Mouse (Mus musculus) T-helper 17 cell (primary cell): ENCODE measurements at regions not wholly inside any gene's neighbourhood (a gene's known extent, or its start where the extent isn't known, plus 50 kb on each side); places are given as distances from the start of the nearest gene placed in this dataset.

Source experiments
- in situ Hi-C, 2 experiments: fragments of 300-600 bp; cut with MboI, MseI; formaldehyde crosslinking; loops; 1 replicate in 1 of 2; 2 replicates in 1 of 2; pipeline ENCODE4 v1.15.1; 2025; ENCODE audit warnings: high pct_unique_total_duplicates in 2 of 2

GRCm38 (mm10) chr16:62981821-62982220 lies 127.7 kb downstream of the Pros1 start:
- in situ Hi-C loops: no loop called here

GRCm38 (mm10) chr16:62982558-62982957 lies 128.5 kb downstream of the Pros1 start:
- in situ Hi-C loops: no loop called here

DNA sequence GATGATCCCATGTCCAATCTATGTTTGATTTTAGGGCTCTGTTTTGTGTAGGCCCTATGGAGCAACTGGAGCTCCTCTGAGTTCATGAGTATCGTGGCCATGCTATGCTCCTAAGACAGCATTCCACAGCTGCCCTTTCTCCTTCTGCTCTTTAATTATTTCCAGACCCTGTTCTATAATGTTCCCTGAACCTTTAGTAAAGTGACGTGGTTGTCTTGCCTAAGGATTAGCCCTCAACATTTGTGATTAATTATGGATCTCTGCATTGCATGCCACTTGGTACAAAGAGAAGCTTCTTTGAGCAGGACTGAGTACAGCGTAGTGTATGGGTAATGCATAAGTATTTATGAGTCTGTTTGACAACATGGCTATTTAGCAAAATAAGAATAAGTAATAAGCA lies 141.4 kb downstream of the Pros1 start:
- in situ Hi-C loops: no loop called here

- in situ Hi-C loops: no loop called here
These were observed 157.1 kb downstream of the Pros1 start for GRCm38 (mm10) chr16:63011151-63011734.

DNA sequence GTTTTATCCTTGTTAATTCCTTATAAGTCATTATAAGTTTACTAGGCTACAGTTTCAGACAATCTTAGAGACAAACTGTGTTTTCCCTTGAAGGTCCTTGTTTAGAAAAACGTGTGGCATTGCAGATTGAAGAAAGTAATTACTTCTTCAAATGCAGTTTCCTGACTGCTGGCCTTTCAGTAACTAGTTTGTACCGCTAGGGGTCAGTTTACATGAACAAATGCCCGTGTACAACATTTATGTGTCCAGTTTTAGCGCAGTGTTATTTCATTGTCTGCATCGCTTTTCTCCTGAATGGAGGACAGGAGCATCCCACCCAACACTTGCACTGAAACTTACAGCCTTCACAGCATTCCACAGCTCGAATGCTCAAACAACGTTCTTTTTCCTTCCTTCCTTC lies 160.3 kb downstream of the Pros1 start:
- in situ Hi-C loops: no loop called here

DNA sequence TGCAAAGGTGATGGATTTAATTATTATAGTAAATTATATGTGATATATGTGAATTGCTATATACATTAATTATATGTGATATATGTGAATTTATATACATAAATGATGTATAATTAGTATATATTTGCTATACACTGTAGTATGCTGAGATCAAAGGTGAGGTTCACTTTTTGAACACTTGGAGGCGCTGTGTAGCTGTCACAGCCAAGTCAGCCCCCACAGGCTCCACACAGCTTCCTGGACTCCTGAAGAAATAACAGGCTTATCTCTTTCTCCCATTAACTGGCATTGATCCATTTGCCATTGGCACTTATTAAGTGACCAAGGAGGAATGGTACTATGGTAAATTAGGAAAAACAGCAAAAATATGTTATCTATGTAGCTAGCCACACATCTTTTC lies 162.0 kb downstream of the Pros1 start:
- in situ Hi-C loops: no loop called here

GRCm38 (mm10) chr16:63016658-63017057 lies 162.6 kb downstream of the Pros1 start:
- in situ Hi-C loops: no loop called here

DNA sequence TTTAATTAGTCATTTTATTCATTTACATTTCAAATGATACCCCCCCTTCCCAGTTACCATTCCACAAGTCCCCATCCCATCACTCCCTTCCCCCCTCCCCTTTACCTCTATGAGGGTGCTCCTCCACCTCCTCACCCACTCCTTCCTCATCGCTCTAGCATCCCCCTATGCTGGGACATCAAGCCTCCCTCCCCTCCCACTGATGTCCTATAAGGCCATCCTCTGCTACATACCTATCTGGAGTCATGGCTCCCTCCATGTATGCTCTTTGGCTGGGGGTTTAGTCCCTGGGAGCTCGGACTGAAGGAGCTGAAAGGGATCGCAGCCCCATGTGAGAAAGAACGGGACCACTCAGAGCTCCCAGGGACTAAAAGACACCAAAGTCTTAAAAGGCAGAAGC lies 176.3 kb downstream of the Pros1 start:
- in situ Hi-C loops: no loop called here

DNA sequence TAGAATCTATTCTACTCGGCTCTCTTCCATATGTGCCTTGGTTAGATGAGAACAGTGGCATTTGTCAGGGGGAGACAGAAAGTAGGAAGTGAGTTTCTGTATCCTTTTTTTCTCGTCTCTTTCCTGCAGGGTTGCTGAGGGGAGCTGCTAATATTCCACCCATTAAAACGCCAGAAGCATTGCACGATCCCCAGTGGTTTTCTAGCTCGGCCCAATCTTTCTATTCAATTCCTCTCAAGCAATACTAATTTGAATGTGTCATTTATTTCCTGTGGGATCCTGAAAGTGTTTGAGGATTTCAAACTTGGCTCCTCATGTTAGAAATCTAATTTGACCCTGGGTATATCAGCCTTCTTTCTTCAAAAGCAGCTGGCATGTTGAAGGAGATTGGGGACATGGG lies 176.9 kb downstream of the Pros1 start:
- in situ Hi-C loops: no loop called here

DNA sequence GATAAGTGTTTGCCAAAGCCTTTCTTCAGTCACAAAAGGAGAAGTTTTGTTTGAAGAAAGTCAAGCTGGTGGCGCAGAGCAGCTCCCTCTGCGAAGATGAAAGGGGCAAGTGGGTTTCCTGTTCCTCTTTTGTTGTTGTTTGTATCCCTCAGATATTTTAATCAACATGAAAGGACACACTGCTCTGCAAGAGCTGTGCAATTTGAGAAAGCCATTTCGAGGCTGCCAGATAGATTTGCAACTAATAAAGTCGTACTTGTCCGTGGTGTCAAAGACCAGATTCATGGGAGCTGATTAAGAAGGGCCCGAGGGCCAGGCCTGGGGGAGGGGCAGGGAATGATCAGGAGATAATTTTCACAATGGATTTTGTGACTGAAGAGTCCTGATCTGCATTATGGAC lies 177.7 kb downstream of the Pros1 start:
- in situ Hi-C loops: no loop called here

- in situ Hi-C loops: no loop called here
These were observed 195.0 kb downstream of the Pros1 start for GRCm38 (mm10) chr16:63049100-63049499.

DNA sequence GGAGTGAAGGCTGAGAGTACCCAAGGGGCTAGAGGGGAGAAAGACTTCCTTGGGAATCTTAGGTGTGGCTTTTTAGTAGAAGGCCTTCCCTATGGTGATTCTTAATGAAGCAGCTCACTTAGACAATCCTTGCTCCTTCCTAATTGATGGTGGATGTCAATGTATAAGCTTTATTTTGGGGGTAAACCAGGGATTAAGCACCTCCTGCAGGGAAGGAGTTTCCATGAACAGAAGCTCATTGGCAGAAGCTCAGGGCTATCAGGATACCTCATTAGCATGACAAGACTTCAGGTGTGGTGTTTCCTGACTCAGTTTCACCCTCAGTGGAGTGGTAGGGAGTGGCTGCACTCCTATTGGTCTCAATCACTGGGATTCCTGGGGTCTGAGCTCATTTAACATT lies 208.8 kb downstream of the Pros1 start:
- in situ Hi-C loops: no loop called here

- in situ Hi-C loops: no loop called here
These were observed 215.9 kb downstream of the Pros1 start for GRCm38 (mm10) chr16:63069987-63070386.

- in situ Hi-C loops: loop anchor here in 1 of 2 experiments (25.0 kb wide), 1 partner anchor 1636 kb away; no protein-coding TSS in a partner anchor
These were observed 221.7 kb downstream of the Pros1 start for GRCm38 (mm10) chr16:63075814-63076213.

- in situ Hi-C loops: loop anchor here in 1 of 2 experiments (25.0 kb wide), 1 partner anchor 1631 kb away; no protein-coding TSS in a partner anchor
These were observed 227.3 kb downstream of the Pros1 start for GRCm38 (mm10) chr16:63081383-63081782.

DNA sequence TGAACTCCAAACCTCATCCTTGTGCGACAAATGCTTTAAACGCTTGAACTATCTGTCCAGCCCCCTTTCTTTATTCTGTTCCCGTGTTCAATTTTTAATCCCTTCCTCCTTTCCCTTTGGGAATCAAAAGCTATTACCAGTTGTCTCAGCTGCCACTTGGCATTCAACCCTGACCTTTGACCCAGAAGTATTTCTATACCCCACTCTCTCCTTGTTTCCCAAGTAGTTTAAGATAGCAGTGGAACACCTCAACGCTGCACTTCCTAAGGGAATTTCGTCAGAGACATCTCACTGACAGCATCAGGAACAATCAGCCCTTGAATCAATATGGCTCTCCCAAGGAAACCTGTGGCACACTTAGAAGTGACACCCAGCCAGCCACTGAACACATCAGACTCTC lies 229.1 kb downstream of the Pros1 start:
- in situ Hi-C loops: loop anchor here in 1 of 2 experiments (25.0 kb wide), 1 partner anchor 1629 kb away; no protein-coding TSS in a partner anchor

DNA sequence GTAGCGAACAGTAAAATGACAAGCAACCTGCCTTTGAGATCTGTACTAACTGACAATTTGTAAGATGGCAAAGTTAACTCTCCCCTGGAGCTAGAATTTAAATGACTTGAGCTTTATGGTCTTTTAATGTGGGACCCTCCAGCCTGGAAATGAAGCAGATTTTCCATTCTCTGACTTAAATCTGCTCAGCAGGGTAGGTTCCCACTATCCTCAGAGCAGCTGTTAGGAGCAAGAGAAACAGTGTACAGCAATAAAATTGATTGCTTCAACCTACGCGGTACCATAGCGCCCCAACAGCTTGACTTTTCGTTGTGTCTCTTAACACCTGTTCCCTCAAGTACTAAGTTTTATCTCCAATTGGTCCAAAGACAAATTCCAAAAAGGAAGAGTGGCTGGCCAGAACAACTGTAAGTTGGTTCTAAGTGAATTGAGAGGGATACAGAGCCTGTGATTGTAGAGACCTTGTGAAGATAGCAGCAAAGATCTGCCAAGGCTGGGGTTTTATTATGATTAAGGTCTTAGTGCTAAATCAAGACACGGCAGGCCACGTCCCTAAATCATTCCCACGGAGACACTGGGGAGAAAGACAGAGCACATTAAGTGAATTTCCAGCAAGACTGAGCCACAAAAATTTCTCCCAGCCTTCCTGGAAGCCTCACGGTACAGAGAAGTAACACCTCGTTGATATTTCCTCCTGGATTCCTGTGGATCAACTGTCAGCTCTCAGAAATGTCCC lies 230.1 kb downstream of the Pros1 start:
- in situ Hi-C loops: loop anchor here in 1 of 2 experiments (25.0 kb wide), 1 partner anchor 1628 kb away; no protein-coding TSS in a partner anchor

- in situ Hi-C loops: loop anchor here in 1 of 2 experiments (25.0 kb wide), 1 partner anchor 1626 kb away; no protein-coding TSS in a partner anchor
These were observed 232.1 kb downstream of the Pros1 start for GRCm38 (mm10) chr16:63086086-63086796.

DNA sequence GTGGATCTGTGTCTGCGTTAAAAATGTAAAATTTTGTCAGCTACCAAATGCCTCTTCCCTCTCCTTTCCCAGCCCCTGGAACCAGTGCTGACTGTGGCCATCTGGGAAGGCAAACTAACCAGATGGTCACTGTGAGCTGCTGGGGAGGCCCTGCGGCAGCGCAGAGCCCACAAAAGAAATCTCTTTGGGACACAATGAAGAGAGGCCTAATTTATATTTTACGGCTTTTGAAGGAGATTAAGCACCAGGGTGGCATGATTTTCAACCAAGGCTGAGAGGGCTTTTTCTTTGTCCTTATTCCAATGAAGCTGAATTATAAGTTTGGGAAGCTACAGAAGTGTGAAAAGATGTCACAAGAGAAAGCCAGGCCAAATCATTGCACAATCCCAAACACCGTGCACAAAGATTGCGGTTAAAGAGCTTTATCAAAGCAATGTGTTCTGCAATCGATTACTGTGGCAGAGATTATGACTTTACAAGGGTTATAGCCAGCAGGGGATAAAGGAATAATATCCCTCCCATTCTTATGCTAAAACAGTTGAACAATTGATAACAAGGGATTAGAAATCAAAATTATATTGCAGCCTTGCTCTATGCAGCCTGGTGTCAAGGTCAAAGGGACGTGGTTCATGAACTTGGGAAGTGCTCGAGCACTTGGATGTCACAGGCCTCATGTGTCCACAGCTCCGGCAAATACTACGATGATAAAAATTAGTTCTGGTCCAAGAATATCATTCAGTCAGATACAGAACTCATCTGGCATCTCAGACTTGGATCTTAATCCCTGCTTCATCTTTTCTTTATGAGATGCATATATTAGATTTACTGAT lies 237.6 kb downstream of the Pros1 start:
- in situ Hi-C loops: loop anchor here in 1 of 2 experiments (25.0 kb wide), 1 partner anchor 1621 kb away; no protein-coding TSS in a partner anchor

- in situ Hi-C loops: loop anchor here in 1 of 2 experiments (25.0 kb wide), 1 partner anchor 1618 kb away; no protein-coding TSS in a partner anchor
These were observed 240.2 kb downstream of the Pros1 start for GRCm38 (mm10) chr16:63094126-63094840.

DNA sequence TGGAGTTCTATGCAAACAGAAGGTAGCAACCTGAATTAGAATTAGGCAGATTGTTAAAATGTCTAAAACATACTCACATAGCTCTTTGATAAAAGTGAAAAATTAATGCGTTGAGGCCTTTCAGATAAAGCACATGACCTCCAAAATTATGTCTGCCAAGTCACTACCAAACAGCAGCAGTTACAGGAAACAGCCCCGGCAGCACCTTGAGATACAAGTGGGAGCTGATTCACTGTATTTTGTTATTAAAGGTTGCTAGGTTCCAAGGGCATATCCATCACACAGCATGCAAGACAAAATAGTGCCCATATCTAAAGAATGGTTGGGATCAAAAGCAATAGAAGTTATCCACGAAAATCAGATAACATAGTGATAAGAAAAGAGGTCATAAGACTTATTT lies 248.3 kb downstream of the Pros1 start:
- in situ Hi-C loops: no loop called here
